Mouse (Mus musculus): ENCODE measurements at regions not wholly inside any gene's neighbourhood (a gene's known extent, or its start where the extent isn't known, plus 50 kb on each side); places are given as distances from the start of the nearest gene placed in this dataset.

DNA sequence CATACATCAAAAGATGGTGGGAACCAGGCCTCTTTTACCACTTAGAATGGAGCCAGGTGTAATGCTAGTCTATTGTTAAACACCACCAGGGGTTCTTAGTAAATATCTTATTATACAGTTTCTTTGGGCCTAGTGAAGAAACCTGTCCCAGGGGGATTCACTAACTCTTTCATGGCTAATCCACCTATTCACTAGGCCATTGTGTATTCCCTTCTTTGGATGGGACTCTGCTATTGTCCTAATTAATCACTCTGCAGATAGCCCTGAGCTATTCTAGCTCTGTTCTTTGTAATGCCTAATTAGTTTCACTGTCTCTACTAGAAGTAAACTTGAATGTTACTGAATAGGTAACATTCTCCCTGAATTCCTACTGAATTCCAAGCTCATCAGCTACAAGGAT lies 107.6 kb upstream of the Ahr start:
- H3K36me3 ChIP-seq (ENCODE audit: control insufficient read depth, insufficient read depth, low read length): no peaks in the 10 kb centered on the region
- ATAC-seq (ENCODE audit: insufficient read depth, low FRiP score, low TSS enrichment): no peak
- no peak overlapping the region for H3K27ac ChIP-seq (ENCODE audit: low read depth, low read length)
- no peaks in the 10 kb centered on the region for H3K9me3 ChIP-seq (ENCODE audit: control insufficient read depth, low read length)
- DNase-seq (ENCODE audit: low spot score): no peak
- H3K4me2 ChIP-seq (ENCODE audit: low read depth): no peak overlapping the region
- no peak overlapping the region for H3K9ac ChIP-seq (ENCODE audit: low read length)
- H3K4me1 ChIP-seq (ENCODE audit: control insufficient read depth, insufficient read depth, low read length): no peaks in the 10 kb centered on the region
- no peaks in the 10 kb centered on the region for H3K27me3 ChIP-seq (ENCODE audit: control insufficient read depth, insufficient read depth, low read length)
- no peak overlapping the region for H3K4me3 ChIP-seq (ENCODE audit: low read depth, low read length)

DNA sequence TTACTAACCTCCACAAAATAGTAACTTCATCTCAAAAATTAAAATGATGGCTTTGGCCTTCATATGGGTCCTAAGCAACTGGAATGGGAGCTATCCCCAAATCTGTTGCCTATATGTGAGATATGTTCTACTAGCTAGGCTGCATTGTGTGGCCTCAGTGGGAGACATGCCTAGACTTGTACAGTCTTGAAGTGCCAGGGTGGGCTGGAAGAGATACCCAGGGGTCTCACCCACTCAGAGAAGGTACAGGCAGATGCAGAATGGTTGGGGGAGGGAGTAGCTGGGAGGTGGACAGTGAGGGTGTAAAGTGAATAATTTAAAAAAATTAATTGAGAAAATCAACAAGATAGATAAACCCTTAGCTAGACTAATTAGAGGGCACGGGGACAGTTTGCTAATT lies 106.9 kb upstream of the Ahr start:
- Histone ChIP-seq H3K9me3 (ENCODE audit: control insufficient read depth, low read length) (no peaks in the 10 kb centered on the region), H3K4me2 (ENCODE audit: low read depth) (no peak overlapping the region), H3K9ac (ENCODE audit: low read length) (no peak overlapping the region), H3K4me1 (ENCODE audit: control insufficient read depth, insufficient read depth, low read length) (no peaks in the 10 kb centered on the region), H3K36me3 (ENCODE audit: control insufficient read depth, insufficient read depth, low read length) (no peaks in the 10 kb centered on the region), H3K4me3 (ENCODE audit: low read depth, low read length) (no peak overlapping the region), H3K27ac (ENCODE audit: low read depth, low read length) (no peak overlapping the region), H3K27me3 (ENCODE audit: control insufficient read depth, insufficient read depth, low read length) (no peaks in the 10 kb centered on the region)
- 49% methylated on average over 1 of the region's 1 CpGs for WGBS
- DNase-seq (ENCODE audit: low spot score) (no peak), ATAC-seq (ENCODE audit: insufficient read depth, low FRiP score, low TSS enrichment) (no peak)

DNA sequence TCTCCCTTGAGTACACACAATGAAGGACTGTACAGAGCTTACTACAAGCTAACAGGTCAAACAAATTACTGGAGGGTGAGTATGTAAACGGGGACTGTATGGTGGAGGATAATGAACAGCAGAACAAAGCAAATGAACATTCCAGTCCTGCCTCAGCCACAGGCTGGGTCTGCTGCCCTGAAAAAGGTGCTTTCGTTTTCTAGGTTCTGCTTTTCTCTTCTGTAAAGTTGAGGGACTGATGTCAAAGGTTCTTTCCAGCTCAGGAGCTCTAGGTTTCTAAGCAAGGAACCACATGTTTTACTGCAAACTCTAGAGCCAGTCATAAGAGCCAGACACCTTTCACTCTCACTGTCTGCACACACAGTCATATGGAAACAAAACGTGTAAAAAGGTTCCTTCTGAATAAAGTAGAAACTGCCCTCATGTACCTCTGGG lies 106.1 kb upstream of the Ahr start:
- no peaks in the 10 kb centered on the region for H3K36me3 ChIP-seq (ENCODE audit: control insufficient read depth, insufficient read depth, low read length)
- DNase-seq (ENCODE audit: low spot score) (no peak), ATAC-seq (ENCODE audit: insufficient read depth, low FRiP score, low TSS enrichment) (no peak)
- H3K27ac ChIP-seq (ENCODE audit: low read depth, low read length): no peak overlapping the region
- no peak overlapping the region for H3K9ac ChIP-seq (ENCODE audit: low read length)
- no peaks in the 10 kb centered on the region for H3K4me1 ChIP-seq (ENCODE audit: control insufficient read depth, insufficient read depth, low read length)
- H3K4me2 ChIP-seq (ENCODE audit: low read depth): no peak overlapping the region
- H3K4me3 ChIP-seq (ENCODE audit: low read depth, low read length): no peak overlapping the region
- 71% methylated on average over 3 of the region's 3 CpGs for WGBS
- H3K9me3 ChIP-seq (ENCODE audit: control insufficient read depth, low read length): no peaks in the 10 kb centered on the region
- no peaks in the 10 kb centered on the region for H3K27me3 ChIP-seq (ENCODE audit: control insufficient read depth, insufficient read depth, low read length)

DNA sequence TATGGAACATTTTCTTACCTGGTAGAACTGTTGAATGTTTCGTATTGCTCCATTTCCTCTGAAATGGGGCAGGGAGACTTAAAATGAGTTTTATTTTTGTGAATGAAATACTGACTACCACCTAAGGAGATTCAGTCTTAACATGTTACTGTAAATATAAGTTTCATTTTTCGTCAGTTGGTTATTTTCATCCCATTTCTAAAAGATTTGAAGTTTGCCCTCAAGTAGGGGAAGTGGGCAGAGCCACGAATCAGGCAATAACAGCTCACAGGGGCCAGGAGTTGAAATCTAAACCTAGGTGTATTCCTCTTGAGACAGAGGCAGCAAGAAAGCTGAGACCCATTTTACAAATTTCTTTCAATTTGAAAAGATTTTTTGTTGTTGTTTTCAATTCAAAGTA lies 88.6 kb upstream of the Ahr start:
- Histone ChIP-seq H3K27me3 (ENCODE audit: control insufficient read depth, insufficient read depth, low read length) (no peaks in the 10 kb centered on the region), H3K4me3 (ENCODE audit: low read depth, low read length) (no peak overlapping the region), H3K9me3 (ENCODE audit: control insufficient read depth, low read length) (no peaks in the 10 kb centered on the region), H3K4me2 (ENCODE audit: low read depth) (no peak overlapping the region), H3K4me1 (ENCODE audit: control insufficient read depth, insufficient read depth, low read length) (no peaks in the 10 kb centered on the region), H3K27ac (ENCODE audit: low read depth, low read length) (no peak overlapping the region), H3K36me3 (ENCODE audit: control insufficient read depth, insufficient read depth, low read length) (no peaks in the 10 kb centered on the region), H3K9ac (ENCODE audit: low read length) (no peak overlapping the region)
- no peak for DNase-seq (ENCODE audit: low spot score)
- WGBS: 82% methylated on average over 3 of the region's 3 CpGs
- no peak for ATAC-seq (ENCODE audit: insufficient read depth, low FRiP score, low TSS enrichment)

DNA sequence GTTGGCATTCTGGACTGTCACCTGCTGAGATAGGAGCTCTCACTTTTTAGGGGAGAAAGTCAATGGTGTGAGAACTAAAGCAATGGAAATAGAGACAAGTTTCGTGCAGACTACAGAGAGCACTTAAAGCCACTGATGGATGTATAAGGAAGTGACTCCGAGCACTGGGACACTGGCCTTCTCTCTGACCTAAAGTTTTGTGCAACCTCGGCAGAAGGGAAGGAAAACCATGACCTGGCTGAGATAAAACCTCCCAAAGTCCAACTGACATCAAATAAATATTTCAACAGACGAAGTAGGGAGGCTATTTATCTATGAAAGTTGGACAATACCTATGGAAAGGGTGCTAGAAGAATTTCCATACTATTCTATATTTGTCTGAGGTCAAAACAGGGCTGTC lies 80.0 kb upstream of the Ahr start:
- Histone ChIP-seq H3K4me2 (ENCODE audit: low read depth) (no peak overlapping the region), H3K9ac (ENCODE audit: low read length) (no peak overlapping the region), H3K36me3 (ENCODE audit: control insufficient read depth, insufficient read depth, low read length) (no peaks in the 10 kb centered on the region), H3K27ac (ENCODE audit: low read depth, low read length) (no peak overlapping the region), H3K9me3 (ENCODE audit: control insufficient read depth, low read length) (no peaks in the 10 kb centered on the region), H3K4me1 (ENCODE audit: control insufficient read depth, insufficient read depth, low read length) (no peaks in the 10 kb centered on the region), H3K4me3 (ENCODE audit: low read depth, low read length) (no peak overlapping the region), H3K27me3 (ENCODE audit: control insufficient read depth, insufficient read depth, low read length) (no peaks in the 10 kb centered on the region)
- 83% methylated on average over 4 of the region's 4 CpGs for WGBS
- ATAC-seq (ENCODE audit: insufficient read depth, low FRiP score, low TSS enrichment) (no peak), DNase-seq (ENCODE audit: low spot score) (no peak)

DNA sequence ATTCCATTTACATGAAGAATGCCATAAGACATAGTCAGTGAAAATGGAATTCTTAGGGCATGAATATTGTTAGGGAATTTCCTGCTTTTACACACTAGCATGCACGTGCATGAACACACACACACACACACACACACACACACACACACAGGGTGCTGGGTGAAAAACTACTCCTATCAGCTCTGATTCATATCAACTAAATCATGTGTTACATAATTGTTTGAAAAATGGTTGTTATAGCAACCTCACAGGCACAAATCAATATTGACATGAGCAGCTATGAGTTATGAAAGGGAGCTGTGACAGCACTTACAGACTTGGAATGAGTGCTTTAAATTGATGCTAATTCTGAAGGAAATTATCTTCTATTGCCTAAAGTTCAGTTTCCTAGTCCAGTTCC lies 72.8 kb upstream of the Ahr start:
- Histone ChIP-seq H3K4me3 (ENCODE audit: low read depth, low read length) (no peak overlapping the region), H3K4me2 (ENCODE audit: low read depth) (no peak overlapping the region), H3K27ac (ENCODE audit: low read depth, low read length) (no peak overlapping the region), H3K9ac (ENCODE audit: low read length) (no peak overlapping the region), H3K9me3 (ENCODE audit: control insufficient read depth, low read length) (no peaks in the 10 kb centered on the region), H3K4me1 (ENCODE audit: control insufficient read depth, insufficient read depth, low read length) (no peaks in the 10 kb centered on the region), H3K27me3 (ENCODE audit: control insufficient read depth, insufficient read depth, low read length) (no peaks in the 10 kb centered on the region), H3K36me3 (ENCODE audit: control insufficient read depth, insufficient read depth, low read length) (no peaks in the 10 kb centered on the region)
- ATAC-seq (ENCODE audit: insufficient read depth, low FRiP score, low TSS enrichment) (no peak), DNase-seq (ENCODE audit: low spot score) (no peak)
- WGBS: 96% methylated on average over 1 of the region's 1 CpGs

DNA sequence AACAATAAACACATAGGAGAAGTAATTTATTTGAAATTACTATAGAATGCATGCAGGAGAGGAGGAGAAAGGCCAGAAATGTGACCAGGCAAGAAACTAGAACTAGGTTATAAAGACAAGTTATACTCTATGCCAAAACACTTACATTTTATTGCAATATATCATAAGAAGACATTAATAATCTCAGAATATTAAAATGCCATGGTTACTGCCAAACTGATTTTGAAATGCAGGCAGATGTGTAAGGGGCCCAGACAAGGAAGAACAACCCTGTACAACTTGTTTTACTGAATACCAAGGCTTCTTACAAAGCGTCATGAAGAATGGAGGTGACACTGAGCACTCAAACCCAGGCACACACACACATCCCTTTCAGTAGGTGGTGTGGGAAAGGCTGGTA lies 68.9 kb upstream of the Ahr start:
- Histone ChIP-seq H3K9me3 (ENCODE audit: control insufficient read depth, low read length) (no peaks in the 10 kb centered on the region), H3K4me3 (ENCODE audit: low read depth, low read length) (no peak overlapping the region), H3K9ac (ENCODE audit: low read length) (no peak overlapping the region), H3K36me3 (ENCODE audit: control insufficient read depth, insufficient read depth, low read length) (no peaks in the 10 kb centered on the region), H3K4me1 (ENCODE audit: control insufficient read depth, insufficient read depth, low read length) (no peaks in the 10 kb centered on the region), H3K27me3 (ENCODE audit: control insufficient read depth, insufficient read depth, low read length) (no peaks in the 10 kb centered on the region), H3K27ac (ENCODE audit: low read depth, low read length) (no peak overlapping the region), H3K4me2 (ENCODE audit: low read depth) (no peak overlapping the region)
- WGBS: 93% methylated on average over 1 of the region's 1 CpGs
- ATAC-seq (ENCODE audit: insufficient read depth, low FRiP score, low TSS enrichment) (no peak), DNase-seq (ENCODE audit: low spot score) (no peak)

DNA sequence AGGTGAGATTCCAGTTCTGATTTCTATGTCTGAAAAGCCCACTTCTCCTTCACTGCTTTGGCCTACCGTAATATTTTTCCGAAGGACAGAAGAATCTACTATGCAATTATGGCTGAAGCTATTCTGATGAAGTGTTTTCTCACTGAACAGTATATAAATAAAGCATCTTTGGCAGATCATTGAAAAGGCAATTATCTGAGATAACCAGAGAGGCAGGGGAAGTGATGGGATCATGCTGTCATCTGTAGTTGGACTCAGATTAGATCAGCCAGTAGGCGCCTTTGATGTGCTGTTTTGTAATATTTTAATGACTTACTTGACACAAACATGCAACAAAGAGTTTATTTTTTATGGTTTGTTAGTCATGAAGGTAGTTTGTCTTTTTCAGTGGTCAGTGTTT lies 67.8 kb upstream of the Ahr start:
- no peaks in the 10 kb centered on the region for H3K27me3 ChIP-seq (ENCODE audit: control insufficient read depth, insufficient read depth, low read length)
- WGBS: 90% methylated on average over 3 of the region's 3 CpGs
- no peak overlapping the region for H3K4me2 ChIP-seq (ENCODE audit: low read depth)
- no peak for ATAC-seq (ENCODE audit: insufficient read depth, low FRiP score, low TSS enrichment)
- DNase-seq (ENCODE audit: low spot score): no peak
- no peaks in the 10 kb centered on the region for H3K36me3 ChIP-seq (ENCODE audit: control insufficient read depth, insufficient read depth, low read length)
- no peak overlapping the region for H3K4me3 ChIP-seq (ENCODE audit: low read depth, low read length)
- H3K9me3 ChIP-seq (ENCODE audit: control insufficient read depth, low read length): no peaks in the 10 kb centered on the region
- H3K4me1 ChIP-seq (ENCODE audit: control insufficient read depth, insufficient read depth, low read length): no peaks in the 10 kb centered on the region
- no peak overlapping the region for H3K9ac ChIP-seq (ENCODE audit: low read length)
- H3K27ac ChIP-seq (ENCODE audit: low read depth, low read length): no peak overlapping the region

DNA sequence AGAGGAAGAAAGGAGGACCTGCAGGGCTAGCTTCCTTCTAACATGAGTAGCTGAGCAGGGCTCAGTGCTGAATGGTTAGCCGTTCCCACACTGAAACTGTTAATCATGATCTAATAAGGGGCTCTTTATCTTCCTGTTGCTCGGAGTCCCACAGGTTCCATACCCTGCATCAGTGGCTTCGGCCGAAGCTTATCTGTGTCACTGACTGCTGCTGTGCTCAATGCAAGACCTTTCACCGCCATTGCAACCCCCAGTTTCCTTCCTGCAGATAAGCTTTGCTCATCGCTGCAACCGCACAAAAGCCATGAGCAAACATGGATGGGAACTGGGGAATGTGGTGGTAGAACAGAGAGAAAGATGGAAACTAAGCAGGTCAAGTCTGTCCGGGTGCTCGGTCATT lies 63.5 kb upstream of the Ahr start:
- Histone ChIP-seq H3K4me3 (ENCODE audit: low read depth, low read length) (no peak overlapping the region), H3K9me3 (ENCODE audit: control insufficient read depth, low read length) (no peaks in the 10 kb centered on the region), H3K9ac (ENCODE audit: low read length) (no peak overlapping the region), H3K36me3 (ENCODE audit: control insufficient read depth, insufficient read depth, low read length) (no peaks in the 10 kb centered on the region), H3K27ac (ENCODE audit: low read depth, low read length) (no peak overlapping the region), H3K4me2 (ENCODE audit: low read depth) (no peak overlapping the region), H3K4me1 (ENCODE audit: control insufficient read depth, insufficient read depth, low read length) (no peaks in the 10 kb centered on the region), H3K27me3 (ENCODE audit: control insufficient read depth, insufficient read depth, low read length) (no peaks in the 10 kb centered on the region)
- ATAC-seq (ENCODE audit: insufficient read depth, low FRiP score, low TSS enrichment) (no peak), DNase-seq (ENCODE audit: low spot score) (no peak)
- 86% methylated on average over 9 of the region's 9 CpGs for WGBS

Measured in neural tube, embryonic 11.5 days (tissue).